Mouse (Mus musculus) heart, adult 2 months (tissue): ENCODE data around the gene Wfikkn2. TPM values are rescaled to one million over a fixed set of nuclear protein-coding genes. Genes with fewer than 3 reads are reported as not detected.
A peak's percentile ranks its signal among the peaks of the same experiment; 100 is the strongest.

Source experiments
- DNase-seq, 2 experiments: peaks; one replicate each; pipeline ENCODE4 v3.0.0; 2021
- H3K27ac ChIP-seq: fragments of 200-600 bp; 2 replicates; pipeline ENCODE4 v1.8.1; 2022
- H3K27me3 ChIP-seq: fragments of 200-500 bp; 2 replicates; pipeline ENCODE4 v1.6.1; 2012; ENCODE audit warnings: mild to moderate bottlenecking, low read length, inconsistent platforms, mixed read lengths; ENCODE audit not compliant: control insufficient read depth, insufficient read depth
- H3K36me3 ChIP-seq: fragments of 200-500 bp; 2 replicates; pipeline ENCODE4 v1.6.1; 2012; ENCODE audit warnings: low read length, inconsistent platforms; ENCODE audit not compliant: control insufficient read depth, insufficient read depth
- H3K4me1 ChIP-seq: fragments of 200-500 bp; 2 replicates; pipeline ENCODE4 v1.6.1; 2011; ENCODE audit warnings: low read length; ENCODE audit not compliant: control insufficient read depth, insufficient read depth
- H3K4me3 ChIP-seq: fragments of 200-600 bp; 2 replicates; pipeline ENCODE4 v1.8.1; 2022
- H3K79me2 ChIP-seq: fragments of 200-500 bp; replicated peaks from 2 replicates; pipeline ENCODE4 v1.6.1; 2012; ENCODE audit warnings: mild to moderate bottlenecking, inconsistent platforms, low read length, moderate library complexity, mixed read lengths; ENCODE audit not compliant: control insufficient read depth, insufficient read depth
- H3K9ac ChIP-seq: fragments of 200-500 bp; 2 replicates; pipeline ENCODE4 v1.6.1; 2012; ENCODE audit warnings: low read depth, mild to moderate bottlenecking, control low read depth, inconsistent platforms, low read length, mixed read lengths
- CTCF ChIP-seq: fragments of 200-600 bp; IDR thresholded peaks from 2 replicates; pipeline ENCODE4 v1.8.1; 2022; ENCODE audit warnings: antibody characterized with exemption, mild to moderate bottlenecking, moderate library complexity
- EP300 ChIP-seq: fragments of 200-500 bp; IDR thresholded peaks from 2 replicates; pipeline ENCODE4 v1.6.1; 2011; ENCODE audit warnings: low read depth, low read length, control low read depth; ENCODE audit not compliant: insufficient read depth
- POLR2A ChIP-seq: fragments of 200-500 bp; IDR thresholded peaks from 2 replicates; pipeline ENCODE4 v1.6.1; 2011; ENCODE audit warnings: mild to moderate bottlenecking, low read depth, low read length, control low read depth; ENCODE audit not compliant: insufficient read depth
- WGBS: fragments of 180-500 bp; shearing (Covaris S2); methylation state at CpG from one replicate; pipeline ENCODE4 v1.1.7; 2018; 5-methylcytosine and 5-hydroxymethylcytosine counted together
- intact Hi-C: fragments of 180-260 bp; cut with DNase I; formaldehyde crosslinking; loops from one replicate; pipeline ENCODE4 v1.15.1; 2025
- polyA plus RNA-seq: library from polyadenylated mRNA; depleted of rRNA; stranded (reverse); fragments of >200 nt; gene quantifications from 2 replicates; pipeline ENCODE4 v1.2.3, GENCODE M21; 2012
- total RNA-seq, 2 experiments: library from RNA; stranded (reverse); gene quantifications; 2 replicates each; pipeline ENCODE4 v1.2.3; 2021

Wfikkn2 gene
- total and polyA plus RNA-seq, 3 experiments: 4.3 to 6.3 (median 4.5) TPM

DNA sequence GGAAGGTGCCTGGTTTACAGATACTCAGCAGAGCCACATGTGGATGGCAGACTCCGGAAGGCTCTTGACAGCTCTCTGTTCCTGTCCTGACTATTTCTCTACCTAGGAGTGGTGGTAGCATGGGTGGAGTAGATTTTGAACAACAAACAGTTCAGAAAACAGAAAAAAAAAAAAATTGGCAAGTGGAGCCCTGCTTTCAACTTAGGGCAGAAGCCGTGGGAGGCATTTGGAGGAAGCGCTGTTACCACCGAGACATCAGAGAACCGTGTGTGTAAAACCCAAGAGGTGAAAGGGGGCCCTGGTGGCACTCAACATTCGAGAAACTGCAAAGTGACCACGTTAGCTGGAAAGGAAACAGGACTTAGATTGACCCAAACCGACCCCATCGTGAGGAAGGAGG lies 7.4 kb upstream of the Wfikkn2 start:
- Histone ChIP-seq H3K27ac (no peak overlapping the region), H3K4me1 (no peaks in the 10 kb centered on the region), H3K4me3 (no peak overlapping the region), H3K27me3 (no peaks in the 10 kb centered on the region), H3K79me2 (no peaks in the 10 kb centered on the region), H3K36me3 (no peaks in the 10 kb centered on the region), H3K9ac (no peak overlapping the region)
- no peak for TF ChIP-seq POLR2A
- TF ChIP-seq CTCF: no peak
- TF ChIP-seq EP300: no peak
- intact Hi-C loops: no loop called here
- 64% methylated on average over 9 of the region's 9 CpGs for WGBS
- DNase-seq: no peak

DNA sequence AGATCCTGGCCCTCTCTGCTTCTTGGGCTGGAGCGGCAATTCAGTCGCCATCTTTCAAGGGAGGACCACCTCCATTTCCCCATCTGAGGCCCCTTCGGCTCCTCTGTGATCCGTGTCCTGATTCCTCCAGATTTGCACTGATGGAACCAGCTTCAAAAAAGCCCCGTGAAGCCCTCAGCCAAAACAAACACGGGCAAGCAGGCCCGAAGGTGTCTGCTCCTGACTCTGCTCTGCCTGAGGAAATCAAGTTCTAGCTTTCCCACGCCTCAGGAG lies 920 bp upstream of the Wfikkn2 start:
- no peaks in the 10 kb centered on the region for H3K27me3 ChIP-seq
- H3K36me3 ChIP-seq: no peaks in the 10 kb centered on the region
- DNase-seq: no peak
- H3K79me2 ChIP-seq: no peaks in the 10 kb centered on the region
- H3K27ac ChIP-seq: no peak overlapping the region
- H3K4me1 ChIP-seq: no peaks in the 10 kb centered on the region
- intact Hi-C loops: no loop called here
- TF ChIP-seq POLR2A (no peak), CTCF (no peak), EP300 (no peak)
- WGBS: 57% methylated on average over 8 of the region's 8 CpGs
- H3K9ac ChIP-seq: no peak overlapping the region
- no peak overlapping the region for H3K4me3 ChIP-seq

DNA sequence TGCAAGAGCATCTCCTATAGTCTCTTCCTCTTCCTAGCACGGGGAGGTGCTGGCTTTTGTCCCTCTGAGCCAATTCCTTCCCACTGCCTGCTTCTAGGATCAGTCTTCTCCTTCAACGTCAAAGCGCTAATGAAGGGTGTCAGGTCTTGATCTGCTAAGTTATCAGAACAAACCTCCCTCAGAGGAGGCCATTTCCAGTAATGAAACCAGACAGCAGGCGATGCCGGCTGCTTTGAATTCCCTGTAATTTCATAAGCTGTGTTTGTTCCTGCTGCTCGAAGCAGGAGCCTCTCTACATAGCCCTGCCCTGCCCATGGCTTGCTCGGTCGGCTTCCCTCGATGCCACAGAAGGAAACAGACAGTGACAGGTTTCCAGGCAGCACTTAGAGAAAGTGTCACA lies 1.4 kb downstream of the Wfikkn2 start:
- Histone ChIP-seq H3K27me3 (no peaks in the 10 kb centered on the region), H3K9ac (no peak overlapping the region), H3K36me3 (no peaks in the 10 kb centered on the region), H3K79me2 (no peaks in the 10 kb centered on the region), H3K4me3 (no peak overlapping the region), H3K4me1 (no peaks in the 10 kb centered on the region), H3K27ac (no peak overlapping the region)
- TF ChIP-seq POLR2A (no peak), EP300 (no peak), CTCF (no peak)
- DNase-seq: no peak
- 82% methylated on average over 9 of the region's 9 CpGs for WGBS
- intact Hi-C loops: no loop called here

DNA sequence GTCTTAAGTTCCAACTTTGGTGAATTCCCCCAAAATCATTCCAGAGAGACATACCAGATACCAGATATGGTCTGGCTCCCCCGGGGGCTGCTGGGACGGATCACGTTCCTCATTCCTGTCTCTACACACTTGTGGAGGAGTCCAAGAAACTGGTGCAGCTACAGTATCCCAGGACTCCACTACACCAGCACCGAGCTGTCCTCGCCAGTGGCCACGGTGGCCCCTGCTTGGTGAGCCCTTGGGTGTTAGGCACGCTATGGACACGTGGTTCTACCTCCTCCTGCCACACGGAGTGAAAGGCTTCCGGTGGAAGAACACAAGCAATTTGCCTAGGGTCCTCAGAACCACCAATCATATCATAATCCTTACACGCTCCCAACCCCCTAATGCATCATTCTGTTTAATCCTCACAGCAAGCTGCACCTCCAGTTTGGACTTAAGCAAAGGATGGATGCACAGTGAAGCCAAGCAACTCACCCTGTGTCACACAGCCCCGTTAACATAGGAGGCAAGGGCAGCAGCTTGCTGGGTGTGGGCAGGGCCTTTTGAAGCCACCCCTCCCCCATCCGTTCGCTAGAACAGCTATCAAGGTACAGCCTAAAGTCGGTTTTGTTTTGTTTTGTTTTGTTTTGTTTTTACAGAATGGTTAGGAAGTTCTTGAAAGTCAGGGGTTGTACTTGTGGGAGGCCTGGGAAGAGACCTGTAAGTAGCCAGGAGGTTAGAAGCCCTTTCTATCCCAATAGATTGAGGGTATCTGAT lies 2.2 kb downstream of the Wfikkn2 start:
- Histone ChIP-seq H3K4me1 (no peaks in the 10 kb centered on the region), H3K4me3 (peak overlapping the region; percentile 37), H3K79me2 (no peaks in the 10 kb centered on the region), H3K27me3 (no peaks in the 10 kb centered on the region), H3K36me3 (no peaks in the 10 kb centered on the region), H3K9ac (no peak overlapping the region; the same call in 1 of the 2 replicates), H3K27ac (peak overlapping the region; percentile 47; the same call in 1 of the 2 replicates)
- TF ChIP-seq POLR2A (no peak), CTCF (no peak), EP300 (no peak)
- DNase-seq: peak in 1 of 2 experiments; percentile 8
- intact Hi-C loops: no loop called here
- 39% methylated on average over 15 of the region's 15 CpGs for WGBS

DNA sequence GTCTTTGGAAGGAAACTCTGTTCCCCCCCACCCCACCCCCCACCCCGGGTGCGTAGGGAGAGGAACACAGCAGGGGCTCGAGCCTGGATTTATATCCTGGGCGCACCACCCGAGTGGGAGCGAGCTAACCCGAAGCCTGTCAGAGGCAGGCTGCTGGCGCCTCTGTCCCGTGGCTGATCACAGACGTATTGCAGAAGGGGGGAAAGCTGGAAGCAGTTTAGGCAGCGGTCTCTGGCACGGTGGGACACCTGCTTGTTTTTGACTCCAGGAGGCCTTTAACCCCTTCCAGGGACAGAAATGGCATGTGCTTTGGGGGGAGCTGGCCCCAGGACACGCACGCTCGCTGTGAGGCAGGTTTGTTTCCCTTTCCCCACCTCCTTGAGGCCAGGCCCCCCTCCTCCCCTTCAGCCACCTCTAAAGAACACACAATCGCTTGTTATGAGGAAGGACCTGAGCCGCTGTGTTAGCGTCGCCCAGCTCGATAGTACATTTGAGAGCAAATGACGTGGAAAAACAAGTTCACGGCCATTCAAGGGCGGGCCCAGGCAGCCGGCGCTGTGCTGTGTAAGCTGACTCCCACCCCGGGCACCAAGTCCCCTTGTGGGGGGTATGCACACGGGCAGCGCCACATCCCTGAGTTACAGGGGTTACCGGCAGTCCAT lies 2.9 kb downstream of the Wfikkn2 start:
- H3K4me3 ChIP-seq: peak overlapping the region; percentile 37
- H3K27ac ChIP-seq: peak overlapping the region; percentile 47
- TF ChIP-seq CTCF: no peak
- no peak for TF ChIP-seq POLR2A
- intact Hi-C loops: no loop called here
- H3K4me1 ChIP-seq: no peaks in the 10 kb centered on the region
- WGBS: 9% methylated on average over 29 of the region's 29 CpGs
- peak overlapping the region; percentile 58 for H3K9ac ChIP-seq
- no peaks in the 10 kb centered on the region for H3K36me3 ChIP-seq
- no peaks in the 10 kb centered on the region for H3K79me2 ChIP-seq
- peak; percentile 21 to 52 for DNase-seq
- no peaks in the 10 kb centered on the region for H3K27me3 ChIP-seq

DNA sequence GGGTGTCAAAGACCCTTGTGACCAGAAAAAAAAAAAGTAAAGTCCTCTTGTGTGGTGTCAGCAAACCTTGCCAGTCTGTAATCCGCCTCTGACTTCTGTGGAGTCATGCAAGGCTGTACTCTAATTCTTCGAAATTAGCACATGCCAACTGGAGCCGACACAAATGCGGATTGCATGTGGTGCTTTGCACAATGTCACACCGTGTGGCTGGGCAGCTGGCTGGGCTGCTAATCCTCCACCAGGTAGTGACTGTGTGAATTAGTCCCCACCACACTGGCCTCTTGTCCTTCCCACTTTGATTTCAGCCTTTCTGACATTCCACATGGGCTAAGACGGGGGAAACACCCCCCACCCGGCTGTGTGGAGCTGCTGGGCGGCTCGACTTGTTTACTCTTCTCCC lies 6.1 kb downstream of the Wfikkn2 start:
- Histone ChIP-seq H3K9ac (no peak overlapping the region), H3K4me1 (peaks cover 1% of the 10 kb centered on the region; the same call in 1 of the 2 replicates), H3K36me3 (no peaks in the 10 kb centered on the region), H3K27me3 (no peaks in the 10 kb centered on the region), H3K79me2 (no peaks in the 10 kb centered on the region), H3K27ac (no peak overlapping the region), H3K4me3 (no peak overlapping the region)
- DNase-seq: no peak
- WGBS: 44% methylated on average over 9 of the region's 9 CpGs
- intact Hi-C loops: no loop called here
- TF ChIP-seq EP300 (no peak), CTCF (no peak), POLR2A (no peak)
